Mouse (Mus musculus): ENCODE measurements around the gene Cers1.

Gene Cers1

GRCm38 (mm10) chr8:70315624-70316510, at the start of gene Cers1:
Cers1 (plus strand) TSS chr8:70315775.
- DNase-seq (ENCODE audit: low spot score in 2 of 2): peak; percentile 39 to 55

- no peak for DNase-seq (ENCODE audit: low spot score in 2 of 2)
These were observed 47.9 kb upstream of the Cers1 start for GRCm38 (mm10) chr8:70267674-70268073.

GRCm38 (mm10) chr8:70268311-70268710, 47.3 kb upstream of the Cers1 start:
- DNase-seq (ENCODE audit: low spot score in 2 of 2): no peak

- DNase-seq (ENCODE audit: low spot score in 2 of 2): peak in 1 of 2 experiments; percentile 48
These were observed 46.6 kb upstream of the Cers1 start for GRCm38 (mm10) chr8:70268799-70269565.

GRCm38 (mm10) chr8:70272949-70273348, 42.6 kb upstream of the Cers1 start:
- DNase-seq (ENCODE audit: low spot score in 2 of 2): no peak

GRCm38 (mm10) chr8:70274350-70274749, 41.2 kb upstream of the Cers1 start:
- DNase-seq (ENCODE audit: low spot score in 2 of 2): no peak

- no peak for DNase-seq (ENCODE audit: low spot score in 2 of 2)
These were observed 39.1 kb upstream of the Cers1 start for GRCm38 (mm10) chr8:70276476-70276875.

GRCm38 (mm10) chr8:70278175-70278574, 37.4 kb upstream of the Cers1 start:
- no peak for DNase-seq (ENCODE audit: low spot score in 2 of 2)

- DNase-seq (ENCODE audit: low spot score in 2 of 2): no peak
These were observed 36.3 kb upstream of the Cers1 start for GRCm38 (mm10) chr8:70279266-70279665.

GRCm38 (mm10) chr8:70281001-70281400, 34.6 kb upstream of the Cers1 start:
- no peak for DNase-seq (ENCODE audit: low spot score in 2 of 2)

- DNase-seq (ENCODE audit: low spot score in 2 of 2): peak; percentile 91 to 94
These were observed 32.9 kb upstream of the Cers1 start, which contains the start of gene Homer3 for GRCm38 (mm10) chr8:70282603-70283135. Homer3 (plus strand) TSS chr8:70282827.

GRCm38 (mm10) chr8:70283136-70284077, 32.2 kb upstream of the Cers1 start:
- no peak for DNase-seq (ENCODE audit: low spot score in 2 of 2)

GRCm38 (mm10) chr8:70284421-70284820, 31.2 kb upstream of the Cers1 start:
- no peak for DNase-seq (ENCODE audit: low spot score in 2 of 2)

- DNase-seq (ENCODE audit: low spot score in 2 of 2): no peak
These were observed 30.3 kb upstream of the Cers1 start for GRCm38 (mm10) chr8:70285304-70285703.

GRCm38 (mm10) chr8:70286737-70287136, 28.8 kb upstream of the Cers1 start:
- peak in 1 of 2 experiments; percentile 25 for DNase-seq (ENCODE audit: low spot score in 2 of 2)

GRCm38 (mm10) chr8:70293988-70294405, 21.6 kb upstream of the Cers1 start:
- no peak for DNase-seq (ENCODE audit: low spot score in 2 of 2)

- DNase-seq (ENCODE audit: low spot score in 2 of 2): no peak
These were observed 14.7 kb upstream of the Cers1 start for GRCm38 (mm10) chr8:70300881-70301280.

GRCm38 (mm10) chr8:70302358-70302890, 13.2 kb upstream of the Cers1 start, which contains the start of the genes Ddx49 and Cope:
Ddx49 (minus strand) TSS chr8:70302489.
Cope (plus strand) TSS chr8:70302518.
- peak; percentile 87 to 88 for DNase-seq (ENCODE audit: low spot score in 2 of 2)

GRCm38 (mm10) chr8:70302901-70303300, 12.7 kb upstream of the Cers1 start:
- no peak for DNase-seq (ENCODE audit: low spot score in 2 of 2)

- DNase-seq (ENCODE audit: low spot score in 2 of 2): no peak
These were observed 6.3 kb upstream of the Cers1 start for GRCm38 (mm10) chr8:70309311-70309710.

- no peak for DNase-seq (ENCODE audit: low spot score in 2 of 2)
These were observed 2.2 kb upstream of the Cers1 start for GRCm38 (mm10) chr8:70313399-70313798.

Data from thymus, postnatal 10 days (tissue).